Mouse (Mus musculus) midbrain, embryonic 11.5 days (tissue): ENCODE data around the gene St3gal6. TPM values are rescaled to one million over a fixed set of nuclear protein-coding genes. Genes with fewer than 3 reads are reported as not detected.

ENCODE experiments used
- ATAC-seq: fragments of 200-750 bp; cut with Nextera tagmentation; 2 replicates; pipeline ENCODE4 v1.8.0; 2017; ENCODE audit warnings: moderate TSS enrichment, moderate library complexity; ENCODE audit not compliant: low FRiP score
- DNase-seq: peaks from one replicate; pipeline ENCODE4 v3.0.0; 2015; ENCODE audit warnings: low spot score; ENCODE audit errors: missing footprints
- H3K27ac ChIP-seq: fragments of 300-500 bp; sonication (generic); 2 replicates; pipeline ENCODE4 v1.5.1; 2014; ENCODE audit warnings: low read depth, low read length
- H3K27me3 ChIP-seq: fragments of 300-500 bp; sonication (generic); 2 replicates; pipeline ENCODE4 v1.6.1; 2014; ENCODE audit warnings: mild to moderate bottlenecking, low read length, moderate library complexity, mixed read lengths; ENCODE audit not compliant: control insufficient read depth, insufficient read depth
- H3K36me3 ChIP-seq: fragments of 300-500 bp; sonication (generic); 2 replicates; pipeline ENCODE4 v1.6.1; 2014; ENCODE audit warnings: mild to moderate bottlenecking, low read length, moderate library complexity, mixed read lengths; ENCODE audit not compliant: control insufficient read depth, insufficient read depth
- H3K4me1 ChIP-seq: fragments of 300-500 bp; sonication (generic); 2 replicates; pipeline ENCODE4 v1.6.1; 2014; ENCODE audit warnings: low read length; ENCODE audit not compliant: control insufficient read depth, insufficient read depth
- H3K4me2 ChIP-seq: fragments of 300-500 bp; sonication (generic); 2 replicates; pipeline ENCODE4 v1.6.1; 2014; ENCODE audit warnings: mild to moderate bottlenecking, moderate library complexity
- H3K4me3 ChIP-seq: fragments of 300-500 bp; sonication (generic); 2 replicates; pipeline ENCODE4 v1.5.1; 2014; ENCODE audit warnings: low read depth, low read length
- H3K9ac ChIP-seq: fragments of 300-500 bp; sonication (generic); 2 replicates; pipeline ENCODE4 v1.6.1; 2014; ENCODE audit warnings: low read length
- H3K9me3 ChIP-seq: fragments of 300-500 bp; sonication (generic); 2 replicates; pipeline ENCODE4 v1.6.1; 2016; ENCODE audit warnings: low read length; ENCODE audit not compliant: control insufficient read depth
- WGBS: fragments of 180-500 bp; shearing (Covaris S2); extraction: QIAGEN DNeasy Blood & Tissue Kit; methylation state at CpG from one replicate; pipeline ENCODE4 v1.1.7; 2014; 5-methylcytosine and 5-hydroxymethylcytosine counted together
- polyA plus RNA-seq: library from polyadenylated mRNA; unstranded; fragments of >200 nt; fragmentation: Nextera tagmentation; extraction: Ambion mirVana; gene quantifications from 2 replicates; pipeline ENCODE4 v1.2.1, GENCODE M21; 2014

Gene St3gal6
- polyA plus RNA-seq, 1 experiment from 2014 or later: 11.8 TPM

DNA sequence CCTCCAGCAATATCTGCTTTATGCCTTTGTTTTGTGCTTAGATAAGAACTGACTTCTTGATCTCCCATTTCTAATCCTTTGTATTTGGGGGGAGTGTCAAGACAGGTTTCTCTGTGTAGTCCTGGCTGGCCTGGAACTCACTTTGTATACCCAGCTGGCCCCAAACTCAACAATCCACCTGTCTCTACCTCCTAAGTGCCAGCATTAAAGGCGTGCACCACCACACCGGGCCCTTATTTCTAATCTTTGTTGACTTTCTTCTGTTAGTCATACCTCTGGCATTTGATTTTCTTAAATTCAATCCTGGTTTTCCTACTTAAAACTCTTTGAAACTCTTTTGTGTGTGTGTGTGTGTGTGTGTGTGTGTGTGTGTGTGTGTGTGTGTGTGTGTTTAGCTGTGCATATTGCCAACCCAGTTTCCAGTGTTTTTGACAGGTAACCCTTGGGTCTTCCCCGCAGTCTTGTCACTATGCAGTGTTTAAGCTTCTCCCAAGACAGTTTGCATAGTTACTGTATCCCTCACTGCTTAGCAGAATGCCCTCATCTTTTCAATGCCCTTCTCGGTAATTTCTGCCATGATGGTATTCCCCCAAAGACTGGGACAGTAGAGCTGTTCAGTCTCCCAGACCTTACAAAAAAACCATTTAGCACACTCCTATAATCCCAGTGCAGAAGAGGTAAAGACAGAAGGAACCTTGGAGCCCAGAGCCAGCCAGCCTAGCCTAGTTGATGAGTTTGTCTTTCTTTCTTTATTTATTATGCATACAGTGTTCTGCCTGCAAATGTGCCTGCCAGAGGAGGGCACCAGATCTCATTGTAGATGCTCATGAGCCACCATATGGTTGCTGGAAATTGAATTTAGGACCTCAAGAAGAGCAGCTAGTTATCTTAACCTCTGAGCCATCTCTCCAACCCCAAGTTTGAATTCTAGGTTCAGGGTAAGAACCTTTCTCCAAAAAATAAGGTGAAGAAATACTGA, 77.5 kb downstream of the St3gal6 start:
- ATAC-seq (no peak), DNase-seq (no peak)
- Histone ChIP-seq H3K9me3 (no peaks in the 10 kb centered on the region), H3K4me1 (no peaks in the 10 kb centered on the region), H3K27ac (no peak overlapping the region), H3K9ac (no peak overlapping the region), H3K36me3 (no peaks in the 10 kb centered on the region; the same call in 1 of the 2 replicates), H3K27me3 (no peaks in the 10 kb centered on the region), H3K4me3 (no peak overlapping the region), H3K4me2 (no peak overlapping the region)
- 90% methylated on average over 4 of the region's 4 CpGs for WGBS

DNA sequence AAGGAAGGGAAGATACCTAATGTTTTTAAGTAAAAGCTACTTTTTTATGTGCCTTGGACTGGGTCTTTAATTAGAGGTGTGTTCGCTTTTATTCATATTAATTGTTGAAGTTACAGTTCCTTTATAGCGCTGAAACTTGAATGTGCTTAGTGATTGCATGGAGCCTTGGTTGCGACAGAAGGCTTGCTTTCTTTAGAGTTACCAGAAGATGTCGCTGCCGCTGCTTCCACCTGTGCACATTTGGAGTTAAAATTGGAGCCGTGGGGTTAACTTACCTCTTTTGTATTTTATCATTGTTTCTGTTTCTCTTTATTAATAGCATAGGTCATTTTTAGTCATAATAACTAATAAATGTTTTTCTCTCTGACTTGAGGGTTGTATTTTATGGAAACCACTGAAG, 79.3 kb downstream of the St3gal6 start:
- DNase-seq: no peak
- Histone ChIP-seq H3K4me1 (no peaks in the 10 kb centered on the region), H3K27me3 (no peaks in the 10 kb centered on the region), H3K36me3 (no peaks in the 10 kb centered on the region), H3K27ac (no peak overlapping the region), H3K4me3 (no peak overlapping the region), H3K9me3 (no peaks in the 10 kb centered on the region), H3K9ac (no peak overlapping the region), H3K4me2 (no peak overlapping the region)
- no peak for ATAC-seq
- WGBS: 83% methylated on average over 6 of the region's 6 CpGs

DNA sequence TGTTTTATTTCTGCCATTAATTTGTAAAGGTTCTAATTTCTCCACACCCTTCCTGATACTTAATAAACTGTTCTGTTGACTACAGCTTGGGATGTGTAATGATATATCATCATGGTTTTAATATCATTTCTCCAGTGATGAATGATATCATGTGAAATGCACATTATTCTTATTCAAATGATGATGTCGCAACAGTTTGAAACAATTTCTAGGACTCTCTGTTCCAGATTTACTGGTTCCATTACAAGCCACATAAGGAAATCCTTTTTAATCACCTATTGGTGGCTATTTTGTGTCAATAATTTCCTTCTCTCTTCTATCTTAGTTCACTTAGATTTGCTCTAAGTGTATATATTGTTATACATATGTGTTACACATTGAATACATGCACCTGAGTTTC, 91.7 kb downstream of the St3gal6 start:
- no peak overlapping the region for H3K27ac ChIP-seq
- H3K4me2 ChIP-seq: no peak overlapping the region
- no peaks in the 10 kb centered on the region for H3K9me3 ChIP-seq
- 92% methylated on average over 1 of the region's 1 CpGs for WGBS
- no peaks in the 10 kb centered on the region for H3K27me3 ChIP-seq
- H3K36me3 ChIP-seq: peaks cover 7% of the 10 kb centered on the region; the same call in 1 of the 2 replicates
- H3K4me1 ChIP-seq: no peaks in the 10 kb centered on the region
- H3K9ac ChIP-seq: no peak overlapping the region
- H3K4me3 ChIP-seq: no peak overlapping the region
- DNase-seq (no peak), ATAC-seq (no peak)

DNA sequence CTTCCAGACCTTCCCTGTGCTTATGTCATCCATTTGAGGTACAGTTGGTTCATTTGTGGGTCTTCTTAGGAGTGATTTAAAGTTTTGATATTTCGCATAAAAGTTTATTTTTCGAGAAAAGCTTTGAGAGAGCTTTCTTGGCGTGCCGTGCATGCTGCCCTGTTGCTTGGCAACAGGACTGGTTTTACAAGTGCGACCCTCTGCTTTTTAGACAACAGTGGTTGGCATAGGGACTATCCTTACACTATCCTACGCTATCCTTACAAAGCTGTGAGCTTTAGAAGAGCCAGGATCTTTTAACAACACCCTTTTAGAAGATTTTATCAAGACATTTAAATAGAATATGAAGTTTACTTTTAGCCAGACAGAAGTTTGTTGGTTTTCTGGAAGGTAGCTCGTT, 93.8 kb downstream of the St3gal6 start:
- no peak overlapping the region for H3K4me3 ChIP-seq
- 86% methylated on average over 7 of the region's 7 CpGs for WGBS
- no peak overlapping the region for H3K9ac ChIP-seq
- no peaks in the 10 kb centered on the region for H3K4me1 ChIP-seq
- H3K9me3 ChIP-seq: no peaks in the 10 kb centered on the region
- no peak for DNase-seq
- H3K27ac ChIP-seq: no peak overlapping the region
- H3K4me2 ChIP-seq: no peak overlapping the region
- no peaks in the 10 kb centered on the region for H3K27me3 ChIP-seq
- no peak for ATAC-seq
- H3K36me3 ChIP-seq: no peaks in the 10 kb centered on the region; the same call in 1 of the 2 replicates

DNA sequence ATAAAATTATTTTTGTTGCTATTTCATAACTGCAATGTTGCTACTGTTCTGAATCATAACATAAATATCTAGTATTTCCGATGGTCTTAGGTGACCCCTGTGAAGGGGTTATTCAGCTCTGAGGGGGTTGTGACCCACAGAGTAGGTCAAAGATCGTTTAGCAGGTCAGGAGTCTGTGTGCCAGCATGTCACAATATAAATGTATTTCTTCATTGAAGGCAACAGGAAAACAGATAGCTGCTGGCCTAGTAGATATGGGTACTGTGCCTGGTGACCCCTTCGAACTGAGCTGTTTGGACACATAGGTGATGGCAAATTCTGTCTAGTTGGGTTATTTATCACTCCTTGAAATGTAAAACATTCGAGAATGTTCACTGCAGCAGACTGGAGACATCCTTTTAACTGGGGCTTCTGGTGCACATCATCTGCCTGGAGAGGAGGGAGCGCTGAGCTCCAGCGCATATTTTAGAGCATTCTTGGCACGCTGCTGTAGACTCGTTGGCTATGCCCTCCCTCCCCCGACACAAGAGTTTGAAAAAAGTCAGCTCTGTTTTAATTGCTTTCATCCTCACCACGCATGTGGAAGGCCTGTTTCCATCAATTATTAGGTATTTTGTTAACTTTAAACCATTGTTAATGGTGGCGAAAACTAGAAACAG, 102.2 kb downstream of the St3gal6 start:
- Histone ChIP-seq H3K27ac (no peak overlapping the region), H3K9ac (no peak overlapping the region), H3K4me2 (no peak overlapping the region), H3K4me1 (no peaks in the 10 kb centered on the region), H3K9me3 (no peaks in the 10 kb centered on the region), H3K4me3 (no peak overlapping the region), H3K27me3 (no peaks in the 10 kb centered on the region), H3K36me3 (no peaks in the 10 kb centered on the region; the same call in 1 of the 2 replicates)
- ATAC-seq (no peak), DNase-seq (no peak)
- WGBS: 71% methylated on average over 11 of the region's 11 CpGs

Other genes with a start within 250 kb of the St3gal6 start
- 10.0 and 11.5 TPM in 2 replicates for gene Dcbld2, start 115.8 kb downstream of the St3gal6 start, polyA plus RNA-seq
- not detected in 2 replicates for gene Gm813, start 92.7 kb upstream of the St3gal6 start, polyA plus RNA-seq
- gene E330017A01Rik, start 114.5 kb upstream of the St3gal6 start, polyA plus RNA-seq: not detected in 2 replicates
- gene Cpox, start 146.0 kb upstream of the St3gal6 start, polyA plus RNA-seq: 16.7 and 17.6 TPM in 2 replicates
- 0.10 TPM in 1 of 2 replicates, not detected in the other for gene Gpr15, start 194.8 kb upstream of the St3gal6 start, polyA plus RNA-seq
- 125 and 137 TPM in 2 replicates for gene Cldnd1, start 203.7 kb upstream of the St3gal6 start, polyA plus RNA-seq
- not detected in 2 replicates for gene Olfr172, start 238.9 kb upstream of the St3gal6 start, polyA plus RNA-seq